Mouse (Mus musculus): ENCODE measurements around the gene Auts2.

GRCm38 (mm10) chr5:132324246-132324883 is 218.8 kb downstream of the Auts2 start:
- no peak for TF ChIP-seq CTCF (IDR thresholded peaks at IDR 0.05)
- no peak for TF ChIP-seq EP300 (IDR thresholded peaks at IDR 0.05)

Data from lung, postnatal 0 days (tissue).